Mouse (Mus musculus) intestine, embryonic 16.5 days (tissue): ENCODE results near the gene Parp4. TPM values are rescaled to one million over a fixed set of nuclear protein-coding genes. Genes with fewer than 3 reads are reported as not detected.

Source experiments
- ATAC-seq: fragments of 200-750 bp; cut with Nextera tagmentation; 2 replicates; pipeline ENCODE4 v1.8.0; 2017; ENCODE audit warnings: moderate TSS enrichment, moderate library complexity
- H3K27ac ChIP-seq: fragments of 300-500 bp; sonication (generic); 2 replicates; pipeline ENCODE4 v1.5.1; 2014; ENCODE audit warnings: mild to moderate bottlenecking, low read length
- H3K27me3 ChIP-seq: fragments of 300-500 bp; sonication (generic); replicated peaks from 2 replicates; pipeline ENCODE4 v1.6.1; 2014; ENCODE audit warnings: low read length, control low read depth, mixed read lengths; ENCODE audit not compliant: control insufficient read depth, insufficient read depth
- H3K36me3 ChIP-seq: fragments of 300-500 bp; sonication (generic); 2 replicates; pipeline ENCODE4 v1.6.1; 2014; ENCODE audit warnings: low read length, control low read depth; ENCODE audit not compliant: control insufficient read depth, insufficient read depth
- H3K4me1 ChIP-seq: fragments of 300-500 bp; sonication (generic); 2 replicates; pipeline ENCODE4 v1.6.1; 2014; ENCODE audit warnings: low read length, control low read depth, mixed read lengths; ENCODE audit not compliant: control insufficient read depth, insufficient read depth
- H3K4me2 ChIP-seq: fragments of 300-500 bp; sonication (generic); 2 replicates; pipeline ENCODE4 v1.6.1; 2014; ENCODE audit warnings: low read depth, low read length, control low read depth
- H3K4me3 ChIP-seq: fragments of 300-500 bp; sonication (generic); 2 replicates; pipeline ENCODE4 v1.5.1; 2014; ENCODE audit warnings: mild to moderate bottlenecking, low read length
- H3K9ac ChIP-seq: fragments of 300-500 bp; sonication (generic); 2 replicates; pipeline ENCODE4 v1.6.1; 2014; ENCODE audit warnings: low read depth, low read length
- H3K9me3 ChIP-seq: fragments of 300-500 bp; sonication (generic); 2 replicates; pipeline ENCODE4 v1.6.1; 2016; ENCODE audit warnings: low read length, control low read depth; ENCODE audit not compliant: control insufficient read depth
- WGBS: fragments of 180-500 bp; shearing (Covaris S2); extraction: QIAGEN DNeasy Blood & Tissue Kit; methylation state at CpG from one replicate; pipeline ENCODE4 v1.1.7; 2014; 5-methylcytosine and 5-hydroxymethylcytosine counted together
- polyA plus RNA-seq: library from polyadenylated mRNA; unstranded; fragments of >200 nt; fragmentation: Nextera tagmentation; extraction: Ambion mirVana; gene quantifications from 2 replicates; pipeline ENCODE4 v1.2.1, GENCODE M21; 2015

Gene Parp4
- polyA plus RNA-seq, 1 experiment from 2014 or later: 4.1 TPM

DNA sequence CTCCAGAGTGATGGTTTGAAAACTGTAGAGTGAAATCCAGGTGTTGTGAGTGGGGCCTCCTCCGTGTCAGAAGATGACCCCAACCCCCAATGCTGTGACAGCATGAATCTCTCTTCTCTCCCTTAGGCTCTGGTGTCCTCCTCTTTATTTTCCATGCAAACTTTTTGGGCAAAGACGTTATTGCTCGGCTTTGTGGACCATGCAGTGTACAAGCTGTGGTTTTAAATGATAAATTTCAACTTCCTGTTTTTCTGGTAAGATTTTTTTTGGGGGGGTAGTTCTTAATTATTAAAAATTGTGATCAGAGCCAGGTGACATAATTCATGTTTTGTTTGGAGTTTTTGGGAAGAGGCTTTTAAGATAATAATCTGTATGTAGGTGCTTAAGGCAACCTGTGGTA is 120.1 kb downstream of the Parp4 start:
- Histone ChIP-seq H3K9me3 (no peaks in the 10 kb centered on the region), H3K36me3 (peaks cover 18% of the 10 kb centered on the region)

DNA sequence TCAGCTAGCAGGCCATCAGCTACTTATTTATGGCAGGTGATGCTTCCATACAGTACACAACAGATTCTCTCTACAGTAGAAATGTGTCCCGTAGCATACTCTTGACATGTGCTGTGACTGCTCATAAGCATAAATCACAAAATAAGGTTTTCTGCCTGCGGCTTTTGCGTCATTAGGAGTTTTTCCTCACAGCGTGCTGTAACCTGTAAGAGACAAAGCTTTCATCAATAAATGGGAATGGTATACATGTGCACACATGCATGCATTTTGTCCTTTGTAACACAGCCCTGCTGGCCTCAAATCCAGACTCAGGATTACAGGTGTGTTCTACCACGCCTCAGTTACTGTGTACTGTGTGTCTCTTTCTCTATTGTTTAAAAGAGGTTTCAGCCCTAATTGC is 122.4 kb downstream of the Parp4 start:
- Histone ChIP-seq H3K27me3 (no peaks in the 10 kb centered on the region), H3K4me2 (no peak overlapping the region), H3K9me3 (no peaks in the 10 kb centered on the region), H3K36me3 (peaks cover 11% of the 10 kb centered on the region), H3K4me1 (no peaks in the 10 kb centered on the region), H3K27ac (no peak overlapping the region), H3K9ac (no peak overlapping the region), H3K4me3 (no peak overlapping the region)
- no peak for ATAC-seq
- WGBS: 89% methylated on average over 5 of the region's 5 CpGs

More for the DNA sequence above, 120.1 kb downstream of the Parp4 start:
- H3K4me1 ChIP-seq: no peaks in the 10 kb centered on the region
- H3K4me2 ChIP-seq: no peak overlapping the region
- no peaks in the 10 kb centered on the region for H3K27me3 ChIP-seq
- no peak overlapping the region for H3K9ac ChIP-seq
- ATAC-seq: no peak
- 74% methylated on average over 3 of the region's 3 CpGs for WGBS
- H3K4me3 ChIP-seq: no peak overlapping the region
- no peak overlapping the region for H3K27ac ChIP-seq

DNA sequence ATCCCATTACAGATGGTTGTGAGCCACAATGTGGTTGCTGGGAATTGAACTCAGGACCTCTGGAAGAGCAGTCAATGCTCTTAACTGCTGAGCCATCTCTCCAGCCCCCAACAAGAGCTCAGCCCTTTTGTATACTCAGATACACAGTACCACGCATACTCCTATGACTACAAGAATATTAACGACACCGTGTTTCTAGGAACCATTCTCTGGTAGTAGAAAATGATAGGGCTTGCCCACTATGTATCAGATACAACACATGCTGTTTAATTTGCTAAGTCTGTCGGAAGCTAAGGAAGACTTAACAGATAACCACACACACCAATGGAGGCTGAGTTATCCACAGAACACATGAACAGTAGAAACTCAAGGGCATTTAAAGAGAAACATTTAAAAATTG is 127.2 kb downstream of the Parp4 start:
- H3K27me3 ChIP-seq: no peaks in the 10 kb centered on the region
- H3K4me2 ChIP-seq: no peak overlapping the region
- peaks cover 9% of the 10 kb centered on the region for H3K36me3 ChIP-seq
- no peak for ATAC-seq
- H3K4me1 ChIP-seq: no peaks in the 10 kb centered on the region
- H3K9me3 ChIP-seq: no peaks in the 10 kb centered on the region
- no peak overlapping the region for H3K4me3 ChIP-seq
- 91% methylated on average over 4 of the region's 4 CpGs for WGBS
- no peak overlapping the region for H3K9ac ChIP-seq
- no peak overlapping the region for H3K27ac ChIP-seq

- H3K4me1 ChIP-seq: no peaks in the 10 kb centered on the region
- H3K9ac ChIP-seq: no peak overlapping the region
- ATAC-seq: no peak
- no peaks in the 10 kb centered on the region for H3K36me3 ChIP-seq
- no peak overlapping the region for H3K4me2 ChIP-seq
- H3K9me3 ChIP-seq: no peaks in the 10 kb centered on the region
- H3K27me3 ChIP-seq: no peaks in the 10 kb centered on the region
- H3K27ac ChIP-seq: no peak overlapping the region
- no peak overlapping the region for H3K4me3 ChIP-seq
- WGBS: 71% methylated on average over 4 of the region's 4 CpGs
Measured at GRCm38 (mm10) chr14:56705687-56706086, 130.3 kb downstream of the Parp4 start.

Other genes with a start within 250 kb of the Parp4 start
- 0.44 and 1.5 TPM in 2 replicates for gene Atp12a, start 210.6 kb upstream of the Parp4 start, polyA plus RNA-seq
- gene Rnf17, start 173.0 kb upstream of the Parp4 start, polyA plus RNA-seq: 0.79 and 0.98 TPM in 2 replicates
- 4.8 and 6.0 TPM in 2 replicates for gene Cenpj, start 194 bp upstream of the Parp4 start, polyA plus RNA-seq
- 18.7 and 23.2 TPM in 2 replicates for gene Mphosph8, start 92.6 kb downstream of the Parp4 start, polyA plus RNA-seq
- gene Pspc1, start 202.7 kb downstream of the Parp4 start, polyA plus RNA-seq: 17.3 and 17.5 TPM in 2 replicates
- 16.7 TPM in 2 replicates for gene Zmym5, start 236.1 kb downstream of the Parp4 start, polyA plus RNA-seq